Mouse (Mus musculus) C2C12 (cell line): ENCODE data around the gene 4930503B20Rik.

Source experiments
- CEBPB ChIP-seq: IDR thresholded peaks from one replicate; pipeline ENCODE4 v1.6.1; 2011; ENCODE audit warnings: low read depth, mild to moderate bottlenecking, control low read depth, moderate library complexity
- CTCF ChIP-seq: IDR thresholded peaks from one replicate; pipeline ENCODE4 v1.5.1; 2011; ENCODE audit not compliant: control insufficient read depth, insufficient read depth, insufficient read length
- MYOG ChIP-seq: IDR thresholded peaks from one replicate; pipeline ENCODE4 v1.6.1; 2011; ENCODE audit not compliant: control insufficient read depth, insufficient read length; ENCODE audit errors: extremely low read depth
- USF1 ChIP-seq: IDR thresholded peaks from one replicate; pipeline ENCODE4 v1.6.1; 2011; ENCODE audit warnings: low read depth, mild to moderate bottlenecking, control low read depth, moderate library complexity

DNA sequence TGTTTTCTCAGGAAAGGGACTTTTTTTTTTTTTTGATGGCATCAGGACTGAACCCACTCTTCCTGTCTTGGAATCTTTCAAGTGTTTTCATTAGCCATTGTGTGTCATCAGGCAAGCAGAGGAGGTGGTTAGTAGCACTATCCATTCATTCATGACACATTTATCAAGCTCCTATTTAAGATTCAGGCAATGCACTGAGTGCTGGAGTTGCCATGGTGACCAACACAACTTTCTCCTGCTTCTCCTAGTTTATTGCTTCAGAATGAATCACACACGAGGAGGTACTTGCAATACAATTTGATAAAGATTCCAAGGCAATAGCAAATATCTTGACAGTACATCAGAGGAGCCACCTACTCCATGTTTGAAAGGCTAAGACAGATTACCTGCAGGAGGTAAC, 43.7 kb downstream of the 4930503B20Rik start:
- TF ChIP-seq CTCF (no peak), USF1 (no peak), MYOG (no peak), CEBPB (no peak)
